Mouse (Mus musculus): Measurements from ENCODE around the gene Dmbx1. TPM values are rescaled to one million over a fixed set of nuclear protein-coding genes. Genes with fewer than 3 reads are reported as not detected.

Gene Dmbx1
- polyA plus RNA-seq, 1 experiment from 2014 or later, result not detected

GRCm38 (mm10) chr4:115911586-115911985, 28.1 kb downstream of the Dmbx1 start:
- 13% methylated on average over 4 of the region's 4 CpGs for WGBS (ENCODE audit: insufficient replicate concordance)
- no peak overlapping the region for H3K4me2 ChIP-seq
- H3K36me3 ChIP-seq (ENCODE audit: control insufficient read depth, insufficient read depth, low read length), result no peaks in the 10 kb centered on the region
- H3K4me3 ChIP-seq (ENCODE audit: low read depth, low read length), result no peak overlapping the region
- H3K4me1 ChIP-seq (ENCODE audit: control insufficient read depth, insufficient read depth, low read length), result peaks cover 5% of the 10 kb centered on the region; the same call in 1 of the 2 replicates
- H3K27ac ChIP-seq (ENCODE audit: low read depth, low read length), result no peak overlapping the region
- H3K9me3 ChIP-seq (replicated peaks; ENCODE audit: control insufficient read depth, low read length), result no peaks in the 10 kb centered on the region
- H3K9ac ChIP-seq (ENCODE audit: low read depth, low read length), result no peak overlapping the region
- ATAC-seq (replicated peaks; ENCODE audit: insufficient number of reproducible peaks, low FRiP score, low TSS enrichment), result no peak
- H3K27me3 ChIP-seq (ENCODE audit: control insufficient read depth, insufficient read depth, low read length), result peaks cover 44% of the 10 kb centered on the region

- Histone ChIP-seq H3K9ac (ENCODE audit: low read depth, low read length) (no peak overlapping the region), H3K4me3 (ENCODE audit: low read depth, low read length) (no peak overlapping the region), H3K4me1 (ENCODE audit: control insufficient read depth, insufficient read depth, low read length) (peaks cover 5% of the 10 kb centered on the region; the same call in 1 of the 2 replicates), H3K9me3 (replicated peaks; ENCODE audit: control insufficient read depth, low read length) (no peaks in the 10 kb centered on the region), H3K4me2 (no peak overlapping the region), H3K36me3 (ENCODE audit: control insufficient read depth, insufficient read depth, low read length) (no peaks in the 10 kb centered on the region), H3K27ac (ENCODE audit: low read depth, low read length) (no peak overlapping the region), H3K27me3 (ENCODE audit: control insufficient read depth, insufficient read depth, low read length) (peaks cover 62% of the 10 kb centered on the region)
- WGBS (ENCODE audit: insufficient replicate concordance), result 13% methylated on average over 7 of the region's 7 CpGs
- ATAC-seq (replicated peaks; ENCODE audit: insufficient number of reproducible peaks, low FRiP score, low TSS enrichment), result no peak
Measured at GRCm38 (mm10) chr4:115908641-115909040, 31.1 kb downstream of the Dmbx1 start.

GRCm38 (mm10) chr4:115907994-115908393, 31.7 kb downstream of the Dmbx1 start:
- Histone ChIP-seq H3K27me3 (ENCODE audit: control insufficient read depth, insufficient read depth, low read length) (peaks cover 68% of the 10 kb centered on the region), H3K9me3 (replicated peaks; ENCODE audit: control insufficient read depth, low read length) (no peaks in the 10 kb centered on the region)

GRCm38 (mm10) chr4:115906791-115907190, 32.9 kb downstream of the Dmbx1 start:
- H3K27ac ChIP-seq (ENCODE audit: low read depth, low read length), result no peak overlapping the region
- peaks cover 3% of the 10 kb centered on the region; the same call in 1 of the 2 replicates for H3K4me1 ChIP-seq (ENCODE audit: control insufficient read depth, insufficient read depth, low read length)
- no peaks in the 10 kb centered on the region for H3K36me3 ChIP-seq (ENCODE audit: control insufficient read depth, insufficient read depth, low read length)
- H3K9ac ChIP-seq (ENCODE audit: low read depth, low read length), result no peak overlapping the region
- peaks cover 76% of the 10 kb centered on the region for H3K27me3 ChIP-seq (ENCODE audit: control insufficient read depth, insufficient read depth, low read length)
- H3K9me3 ChIP-seq (replicated peaks; ENCODE audit: control insufficient read depth, low read length), result no peaks in the 10 kb centered on the region
- no peak overlapping the region for H3K4me3 ChIP-seq (ENCODE audit: low read depth, low read length)
- no peak overlapping the region for H3K4me2 ChIP-seq
- WGBS (ENCODE audit: insufficient replicate concordance), result 81% methylated on average over 3 of the region's 3 CpGs
- no peak for ATAC-seq (replicated peaks; ENCODE audit: insufficient number of reproducible peaks, low FRiP score, low TSS enrichment)

More at GRCm38 (mm10) chr4:115907994-115908393, 31.7 kb downstream of the Dmbx1 start:
- 24% methylated on average over 1 of the region's 1 CpGs for WGBS (ENCODE audit: insufficient replicate concordance)
- peaks cover 5% of the 10 kb centered on the region; the same call in 1 of the 2 replicates for H3K4me1 ChIP-seq (ENCODE audit: control insufficient read depth, insufficient read depth, low read length)
- no peak overlapping the region for H3K4me3 ChIP-seq (ENCODE audit: low read depth, low read length)
- no peaks in the 10 kb centered on the region for H3K36me3 ChIP-seq (ENCODE audit: control insufficient read depth, insufficient read depth, low read length)
- ATAC-seq (replicated peaks; ENCODE audit: insufficient number of reproducible peaks, low FRiP score, low TSS enrichment), result no peak
- no peak overlapping the region for H3K4me2 ChIP-seq
- H3K9ac ChIP-seq (ENCODE audit: low read depth, low read length), result no peak overlapping the region
- no peak overlapping the region for H3K27ac ChIP-seq (ENCODE audit: low read depth, low read length)

- no peak for ATAC-seq (replicated peaks; ENCODE audit: insufficient number of reproducible peaks, low FRiP score, low TSS enrichment)
- no peak overlapping the region for H3K9ac ChIP-seq (ENCODE audit: low read depth, low read length)
- WGBS (ENCODE audit: insufficient replicate concordance), result 5% methylated on average over 7 of the region's 7 CpGs
- H3K4me3 ChIP-seq (ENCODE audit: low read depth, low read length), result no peak overlapping the region
- no peaks in the 10 kb centered on the region for H3K4me1 ChIP-seq (ENCODE audit: control insufficient read depth, insufficient read depth, low read length)
- no peaks in the 10 kb centered on the region for H3K36me3 ChIP-seq (ENCODE audit: control insufficient read depth, insufficient read depth, low read length)
- peaks cover 75% of the 10 kb centered on the region for H3K27me3 ChIP-seq (ENCODE audit: control insufficient read depth, insufficient read depth, low read length)
- no peak overlapping the region for H3K27ac ChIP-seq (ENCODE audit: low read depth, low read length)
- no peaks in the 10 kb centered on the region for H3K9me3 ChIP-seq (replicated peaks; ENCODE audit: control insufficient read depth, low read length)
- H3K4me2 ChIP-seq, result no peak overlapping the region
Measured at GRCm38 (mm10) chr4:115905701-115906100, 34.0 kb downstream of the Dmbx1 start.

- H3K9me3 ChIP-seq (replicated peaks; ENCODE audit: control insufficient read depth, low read length), result no peaks in the 10 kb centered on the region
- H3K27me3 ChIP-seq (ENCODE audit: control insufficient read depth, insufficient read depth, low read length), result peaks cover 86% of the 10 kb centered on the region
- no peak overlapping the region for H3K4me3 ChIP-seq (ENCODE audit: low read depth, low read length)
- H3K9ac ChIP-seq (ENCODE audit: low read depth, low read length), result no peak overlapping the region
- ATAC-seq (replicated peaks; ENCODE audit: insufficient number of reproducible peaks, low FRiP score, low TSS enrichment), result no peak
- no peak overlapping the region for H3K27ac ChIP-seq (ENCODE audit: low read depth, low read length)
- no peak overlapping the region for H3K4me2 ChIP-seq
- WGBS (ENCODE audit: insufficient replicate concordance), result 14% methylated on average over 12 of the region's 12 CpGs
- no peaks in the 10 kb centered on the region for H3K36me3 ChIP-seq (ENCODE audit: control insufficient read depth, insufficient read depth, low read length)
- H3K4me1 ChIP-seq (ENCODE audit: control insufficient read depth, insufficient read depth, low read length), result no peaks in the 10 kb centered on the region
Measured at GRCm38 (mm10) chr4:115904375-115904774, 35.4 kb downstream of the Dmbx1 start.

GRCm38 (mm10) chr4:115902816-115903215, 36.9 kb downstream of the Dmbx1 start:
- Histone ChIP-seq H3K9me3 (replicated peaks; ENCODE audit: control insufficient read depth, low read length) (no peaks in the 10 kb centered on the region), H3K36me3 (ENCODE audit: control insufficient read depth, insufficient read depth, low read length) (no peaks in the 10 kb centered on the region), H3K27me3 (ENCODE audit: control insufficient read depth, insufficient read depth, low read length) (peaks cover 90% of the 10 kb centered on the region), H3K9ac (ENCODE audit: low read depth, low read length) (no peak overlapping the region), H3K4me2 (no peak overlapping the region), H3K4me3 (ENCODE audit: low read depth, low read length) (no peak overlapping the region), H3K27ac (ENCODE audit: low read depth, low read length) (no peak overlapping the region), H3K4me1 (ENCODE audit: control insufficient read depth, insufficient read depth, low read length) (peaks cover 3% of the 10 kb centered on the region; the same call in 1 of the 2 replicates)
- ATAC-seq (replicated peaks; ENCODE audit: insufficient number of reproducible peaks, low FRiP score, low TSS enrichment), result no peak
- WGBS (ENCODE audit: insufficient replicate concordance), result 17% methylated on average over 5 of the region's 5 CpGs

GRCm38 (mm10) chr4:115897901-115898631, 41.7 kb downstream of the Dmbx1 start:
- WGBS (ENCODE audit: insufficient replicate concordance), result under 1% methylated on average over 56 of the region's 56 CpGs
- Histone ChIP-seq H3K9ac (ENCODE audit: low read depth, low read length) (0 out of 2 replicates have a peak overlapping the region, but pooled peaks have one; percentile 1), H3K4me1 (ENCODE audit: control insufficient read depth, insufficient read depth, low read length) (peaks cover 3% of the 10 kb centered on the region; the same call in 1 of the 2 replicates)

GRCm38 (mm10) chr4:115894281-115894680, 45.4 kb downstream of the Dmbx1 start:
- no peak for ATAC-seq (replicated peaks; ENCODE audit: insufficient number of reproducible peaks, low FRiP score, low TSS enrichment)
- Histone ChIP-seq H3K4me2 (no peak overlapping the region), H3K27me3 (ENCODE audit: control insufficient read depth, insufficient read depth, low read length) (peaks cover 75% of the 10 kb centered on the region), H3K27ac (ENCODE audit: low read depth, low read length) (no peak overlapping the region), H3K4me3 (ENCODE audit: low read depth, low read length) (no peak overlapping the region), H3K9me3 (replicated peaks; ENCODE audit: control insufficient read depth, low read length) (no peaks in the 10 kb centered on the region), H3K4me1 (ENCODE audit: control insufficient read depth, insufficient read depth, low read length) (peaks cover 7% of the 10 kb centered on the region), H3K36me3 (ENCODE audit: control insufficient read depth, insufficient read depth, low read length) (no peaks in the 10 kb centered on the region), H3K9ac (ENCODE audit: low read depth, low read length) (no peak overlapping the region)
- 10% methylated on average over 3 of the region's 3 CpGs for WGBS (ENCODE audit: insufficient replicate concordance)

More at GRCm38 (mm10) chr4:115897901-115898631, 41.7 kb downstream of the Dmbx1 start:
- ATAC-seq (replicated peaks; ENCODE audit: insufficient number of reproducible peaks, low FRiP score, low TSS enrichment), result 0 out of 2 replicates have a peak, but pooled peaks have one; percentile 44
- Histone ChIP-seq H3K27ac (ENCODE audit: low read depth, low read length) (no peak overlapping the region), H3K27me3 (ENCODE audit: control insufficient read depth, insufficient read depth, low read length) (peaks cover 76% of the 10 kb centered on the region), H3K4me3 (ENCODE audit: low read depth, low read length) (peak overlapping the region; percentile 51), H3K4me2 (peak overlapping the region; percentile 87), H3K9me3 (replicated peaks; ENCODE audit: control insufficient read depth, low read length) (no peaks in the 10 kb centered on the region), H3K36me3 (ENCODE audit: control insufficient read depth, insufficient read depth, low read length) (no peaks in the 10 kb centered on the region)

All from heart, embryonic 11.5 days (tissue).